7 mouse cellular contexts compared by ENCODE assay signal in the genomic region with DNA sequence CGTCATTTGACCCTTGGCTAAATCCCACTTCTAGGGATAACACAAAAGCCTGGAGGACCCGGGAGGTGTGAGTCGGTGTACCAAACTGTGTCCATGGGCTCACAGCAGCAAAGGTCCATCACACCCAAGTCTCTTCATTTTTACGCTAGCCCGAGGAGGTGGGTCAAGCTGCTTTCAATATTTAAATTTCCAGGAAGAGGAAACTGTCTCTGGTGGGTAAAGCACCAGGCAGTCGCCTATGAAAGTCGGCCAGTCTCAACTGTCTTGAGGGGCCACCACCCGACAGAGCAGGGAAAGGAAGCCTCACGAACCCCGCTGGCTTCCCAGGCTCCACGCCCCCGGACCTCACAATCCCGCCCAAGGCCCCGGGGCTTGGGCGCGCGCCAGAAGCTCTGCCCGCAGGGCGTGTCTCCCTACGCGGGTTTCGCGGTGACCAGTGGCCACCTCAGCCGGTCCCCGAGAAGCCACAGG. TPM values are rescaled to one million over a fixed set of nuclear protein-coding genes. Genes with fewer than 3 reads are reported as not detected.
DNase-seq lines count a peak whose midpoint lies in the region; ATAC-seq lines count a peak whose summit lies in the region.

No protein-coding gene starts in this region.

- peak overlapping the region; percentile 75 for H3K27ac ChIP-seq in forebrain, embryonic 13.5 days
- H3K27ac ChIP-seq in kidney, embryonic 16.5 days (ENCODE audit: low read length): peak overlapping the region; percentile 91
- H3K27ac ChIP-seq in stomach, embryonic 15.5 days: peak overlapping the region; percentile 92

- H3K9me3 ChIP-seq in forebrain, embryonic 13.5 days (replicated peaks): no peaks in the 10 kb centered on the region
- no peaks in the 10 kb centered on the region for H3K9me3 ChIP-seq in kidney, embryonic 16.5 days (ENCODE audit: low read length)
- H3K9me3 ChIP-seq in stomach, embryonic 15.5 days: no peaks in the 10 kb centered on the region

- 0% methylated on average over 25 of the region's 25 CpGs for WGBS in forebrain, embryonic 13.5 days
- WGBS in kidney, embryonic 16.5 days: under 1% methylated on average over 25 of the region's 25 CpGs
- 0% methylated on average over 25 of the region's 25 CpGs for WGBS in stomach, embryonic 15.5 days

- H3K4me3 ChIP-seq in forebrain, embryonic 13.5 days: peak overlapping the region; percentile 97
- peak overlapping the region; percentile 78 for H3K4me3 ChIP-seq in kidney, embryonic 16.5 days (ENCODE audit: low read length)
- H3K4me3 ChIP-seq in stomach, embryonic 15.5 days (replicated peaks): peak overlapping the region; percentile 89

- H3K4me2 ChIP-seq in forebrain, embryonic 13.5 days: peak overlapping the region; percentile 67
- peak overlapping the region; percentile 78 for H3K4me2 ChIP-seq in kidney, embryonic 16.5 days (replicated peaks; ENCODE audit: low read depth, low read length)
- H3K4me2 ChIP-seq in stomach, embryonic 15.5 days: peak overlapping the region; percentile 64

- peaks cover 33% of the 10 kb centered on the region for H3K36me3 ChIP-seq in forebrain, embryonic 13.5 days (ENCODE audit: poor library complexity, severe bottlenecking)
- peaks cover 15% of the 10 kb centered on the region; the same call in 1 of the 2 replicates for H3K36me3 ChIP-seq in kidney, embryonic 16.5 days (ENCODE audit: insufficient read depth, low read length)
- peaks cover 31% of the 10 kb centered on the region for H3K36me3 ChIP-seq in stomach, embryonic 15.5 days

- H3K9ac ChIP-seq in forebrain, embryonic 13.5 days: peak overlapping the region; percentile 92
- H3K9ac ChIP-seq in kidney, embryonic 16.5 days (replicated peaks; ENCODE audit: low read length): peak overlapping the region; percentile 87
- H3K9ac ChIP-seq in stomach, embryonic 15.5 days: peak overlapping the region; percentile 76

- H3K4me1 ChIP-seq in forebrain, embryonic 13.5 days: peaks cover 20% of the 10 kb centered on the region
- H3K4me1 ChIP-seq in kidney, embryonic 16.5 days (ENCODE audit: insufficient read depth, low read length): peaks cover 16% of the 10 kb centered on the region
- peaks cover 9% of the 10 kb centered on the region; the same call in 1 of the 2 replicates for H3K4me1 ChIP-seq in stomach, embryonic 15.5 days

- H3K27me3 ChIP-seq in forebrain, embryonic 13.5 days: no peaks in the 10 kb centered on the region
- H3K27me3 ChIP-seq in kidney, embryonic 16.5 days (ENCODE audit: insufficient read depth, low read length): no peaks in the 10 kb centered on the region
- H3K27me3 ChIP-seq in stomach, embryonic 15.5 days (replicated peaks): no peaks in the 10 kb centered on the region

- peak; percentile 58 for ATAC-seq in forebrain, embryonic 13.5 days
- ATAC-seq in kidney, embryonic 16.5 days (ENCODE audit: low FRiP score, low TSS enrichment): peak; percentile 69
- peak; percentile 22 for ATAC-seq in megakaryocyte-erythroid progenitor cell, adult 5-6 weeks (replicated peaks; ENCODE audit: low FRiP score, low TSS enrichment, poor library complexity, severe bottlenecking)
- ATAC-seq in stomach, embryonic 15.5 days (ENCODE audit: insufficient read depth, low FRiP score, low read depth): peak; percentile 27

- DNase-seq in ovary, postnatal 14 days (ENCODE audit: low spot score): peak; percentile 58
- DNase-seq in ovary, postnatal 36 days (ENCODE audit: low spot score): no peak
- DNase-seq in adrenal gland, postnatal 36 days: peak; percentile 68 to 70

RNA-seq across cellular contexts. Expression of gene Pold3, which starts 0.5 kb away (rescaled TPM):
- 10 to 100 TPM; 21.5 to 22.3 TPM for total RNA-seq in adrenal gland, postnatal 36 days (2021)
- polyA plus RNA-seq in forebrain, embryonic 13.5 days (2015; fragmentation: Nextera tagmentation; extraction: Ambion mirVana): 71.4 and 78.4 TPM in 2 replicates
- 63.9 and 64.6 TPM in 2 replicates for polyA plus RNA-seq in kidney, embryonic 16.5 days (2015; fragmentation: Nextera tagmentation; extraction: Ambion mirVana)
- 91.8 and 98.7 TPM in 2 replicates for total RNA-seq in megakaryocyte-erythroid progenitor cell, adult 5-6 weeks (2014; fragmentation: Nextera tagmentation)
- 97.0 and 121 TPM in 2 replicates for total RNA-seq in megakaryocyte-erythroid progenitor cell, adult 5-6 weeks (2017)
- polyA plus RNA-seq in stomach, embryonic 15.5 days (2015; fragmentation: Nextera tagmentation; extraction: Ambion mirVana): 55.1 and 58.3 TPM in 2 replicates

RNA-seq across cellular contexts. Expression of gene Lipt2, which starts 38.3 kb away (rescaled TPM):
- total RNA-seq in adrenal gland, postnatal 36 days (2021): 1 to 10 TPM; 3.8 to 5.3 TPM
- polyA plus RNA-seq in forebrain, embryonic 13.5 days (2015; fragmentation: Nextera tagmentation; extraction: Ambion mirVana): 16.3 and 17.1 TPM in 2 replicates
- polyA plus RNA-seq in kidney, embryonic 16.5 days (2015; fragmentation: Nextera tagmentation; extraction: Ambion mirVana): 19.6 and 21.7 TPM in 2 replicates
- total RNA-seq in megakaryocyte-erythroid progenitor cell, adult 5-6 weeks (2014; fragmentation: Nextera tagmentation): 5.2 and 13.0 TPM in 2 replicates
- 8.5 and 16.9 TPM in 2 replicates for total RNA-seq in megakaryocyte-erythroid progenitor cell, adult 5-6 weeks (2017)
- 18.0 and 21.9 TPM in 2 replicates for polyA plus RNA-seq in stomach, embryonic 15.5 days (2015; fragmentation: Nextera tagmentation; extraction: Ambion mirVana)

RNA-seq across cellular contexts. Expression of gene Kcne3, which starts 55.5 kb away (rescaled TPM):
- total RNA-seq in adrenal gland, postnatal 36 days (2021): 1 to 10 TPM in 1 of 2 experiments, under 1 TPM in 1; 0.99 to 1.5 TPM
- 1.4 and 2.0 TPM in 2 replicates for polyA plus RNA-seq in forebrain, embryonic 13.5 days (2015; fragmentation: Nextera tagmentation; extraction: Ambion mirVana)
- polyA plus RNA-seq in kidney, embryonic 16.5 days (2015; fragmentation: Nextera tagmentation; extraction: Ambion mirVana): 3.0 and 4.2 TPM in 2 replicates
- 4.1 TPM in 1 of 2 replicates, not detected in the other for total RNA-seq in megakaryocyte-erythroid progenitor cell, adult 5-6 weeks (2014; fragmentation: Nextera tagmentation)
- total RNA-seq in megakaryocyte-erythroid progenitor cell, adult 5-6 weeks (2017): 0.38 TPM in 1 of 2 replicates, not detected in the other
- 24.4 and 26.2 TPM in 2 replicates for polyA plus RNA-seq in stomach, embryonic 15.5 days (2015; fragmentation: Nextera tagmentation; extraction: Ambion mirVana)
